Mouse (Mus musculus): ENCODE measurements around the gene Zfp777.

DNA sequence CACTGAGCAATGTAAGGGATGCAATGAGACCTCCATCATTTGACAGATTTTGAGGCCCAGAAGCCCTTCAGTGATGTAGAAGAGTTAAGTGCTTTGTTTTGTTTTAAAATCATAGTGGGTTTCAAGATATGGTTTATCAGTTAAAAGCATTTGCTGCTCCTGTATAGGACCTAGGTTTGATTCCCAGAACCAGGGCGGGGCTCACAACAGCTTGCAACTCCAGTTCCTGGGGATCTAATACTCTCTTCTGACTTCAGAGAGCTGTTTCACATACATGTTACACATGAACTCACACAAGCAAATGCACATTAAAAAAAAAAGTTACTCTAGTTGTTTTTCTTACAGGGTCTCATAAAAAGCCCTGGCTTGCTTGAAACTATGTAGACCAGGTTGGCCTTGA, 12.2 kb upstream of the Zfp777 start:
- TF ChIP-seq POLR2A (IDR thresholded peaks at IDR 0.05; ENCODE audit: control insufficient read depth, low read depth, low read length): no peak
- TF ChIP-seq CTCF (IDR thresholded peaks at IDR 0.05; ENCODE audit: control insufficient read depth, insufficient read depth, insufficient replicate concordance, low read depth, low read length): no peak
